Mouse (Mus musculus) CD8-positive naive resting alpha-beta T cell, adult 2 months (primary cell): ENCODE data around the gene Olfr15.
"Not testable (repeated sequence)": the region's sequence is repeated elsewhere in the genome, so short reads cannot be mapped to it uniquely, and the experiment has no call there.

Experiments
- DNase-seq, 2 experiments: peaks; one replicate each; pipeline ENCODE4 v3.0.0; 2022; ENCODE audit warnings: low read depth in 2 of 2, low spot score in 2 of 2

Olfr15 gene

GRCm38 (mm10) chr16:3830588-3831109 is at the start of gene Olfr15:
TSS of gene Olfr15 (plus strand) at chr16:3830878.
- no peak for DNase-seq

DNA sequence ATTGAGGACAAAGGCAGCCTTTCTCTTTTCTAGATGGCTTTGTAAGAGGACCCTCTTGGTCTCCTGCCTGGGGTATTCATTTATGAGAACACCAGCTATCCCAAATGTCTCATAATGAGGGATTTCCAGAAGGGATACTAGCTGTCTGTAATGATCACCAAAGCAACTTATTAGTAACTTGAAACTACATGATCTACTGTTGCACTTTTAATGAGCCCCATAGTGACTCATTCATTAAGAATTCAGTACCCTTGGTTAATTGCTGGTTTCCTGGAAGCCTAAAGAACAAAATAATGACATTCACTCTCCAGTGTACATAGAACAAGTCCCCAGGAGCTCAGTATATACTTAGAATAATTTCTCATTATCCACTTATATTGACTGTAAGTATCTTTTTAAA is 49.4 kb upstream of the Olfr15 start:
- DNase-seq: no peak

DNA sequence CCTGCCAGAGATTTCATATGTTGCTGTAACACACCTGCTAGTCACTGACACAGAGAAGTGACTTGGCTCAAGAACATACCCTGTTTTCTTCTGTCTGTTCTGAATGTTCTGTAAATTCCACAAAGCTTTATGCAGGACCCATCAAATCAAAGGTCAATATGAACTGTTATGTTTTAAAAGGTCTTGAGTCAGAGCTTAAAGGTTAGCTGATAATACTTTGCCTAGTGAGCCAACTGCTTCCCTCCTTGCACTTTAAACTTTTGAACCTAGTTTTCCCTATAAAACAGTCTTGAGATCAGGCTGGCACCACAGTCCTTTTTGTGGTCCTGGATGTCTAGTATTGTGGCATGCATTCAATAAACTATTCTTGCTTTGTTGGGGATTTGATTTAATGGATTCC is 42.3 kb upstream of the Olfr15 start:
- DNase-seq: no peak

DNA sequence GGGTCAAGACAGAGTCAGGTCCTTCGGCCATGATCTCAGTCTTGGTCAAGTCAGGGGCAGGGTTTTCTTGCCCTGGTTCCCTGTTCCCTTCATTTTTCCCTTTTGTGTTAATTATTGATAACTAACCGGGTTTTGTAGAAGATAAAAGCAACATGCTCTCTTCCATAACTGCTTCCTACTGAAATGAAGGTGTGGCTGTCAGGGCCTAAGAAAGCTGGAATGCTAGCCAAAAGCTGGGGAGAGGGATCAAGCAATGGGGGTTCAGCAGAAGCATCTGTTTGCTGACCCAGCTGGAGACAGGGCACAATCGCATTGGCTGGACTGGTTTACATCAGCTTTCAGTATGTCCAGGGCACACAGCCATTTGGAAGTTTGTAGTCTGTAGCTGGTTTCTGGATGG is 22.5 kb upstream of the Olfr15 start:
- DNase-seq: no peak

DNA sequence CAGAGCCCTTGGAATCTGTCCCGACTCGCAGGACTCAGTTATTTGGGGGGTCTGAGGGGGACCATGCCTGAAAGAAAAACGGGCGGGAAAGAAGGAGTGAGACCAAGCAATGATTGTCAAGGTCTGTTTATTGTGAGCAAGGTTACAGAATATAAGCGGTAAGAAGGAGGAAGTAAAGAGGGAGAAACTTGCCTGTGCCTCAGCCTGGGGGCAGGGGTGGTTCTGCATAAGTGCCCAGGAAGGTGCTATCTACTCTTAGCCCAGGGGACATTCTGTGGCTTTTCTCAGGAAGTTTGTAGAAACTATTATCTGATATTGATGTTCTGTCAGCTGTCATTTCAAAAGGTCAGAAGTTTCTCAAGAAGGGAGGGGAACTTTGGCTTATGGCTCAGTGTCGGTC is 16.0 kb upstream of the Olfr15 start:
- DNase-seq: not testable (repeated sequence)

GRCm38 (mm10) chr16:3820202-3820601 is 10.5 kb upstream of the Olfr15 start:
- DNase-seq: no peak

GRCm38 (mm10) chr16:3828021-3828420 is 2.7 kb upstream of the Olfr15 start:
- DNase-seq: no peak

DNA sequence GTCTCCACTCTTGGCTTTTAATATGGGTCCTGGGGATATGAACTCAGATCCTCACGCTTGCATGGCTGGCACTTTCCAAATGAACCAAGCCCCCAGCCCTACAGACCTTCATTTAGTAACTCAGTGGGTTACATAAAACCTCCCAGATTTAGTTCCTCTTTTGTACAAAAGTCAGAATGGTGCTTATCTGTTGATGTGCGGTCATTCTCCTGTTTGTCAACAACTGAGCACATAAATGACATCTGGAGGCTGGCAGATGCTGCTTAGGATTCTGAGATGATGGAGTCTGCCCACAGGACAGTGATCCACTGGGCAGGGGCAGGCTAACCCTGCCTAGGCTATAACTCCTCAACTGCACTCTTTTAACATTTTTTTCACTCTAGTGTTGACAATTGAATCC is 951 bp upstream of the Olfr15 start:
- no peak for DNase-seq

GRCm38 (mm10) chr16:3835461-3835860 is 4.8 kb downstream of the Olfr15 start:
- no peak for DNase-seq

DNA sequence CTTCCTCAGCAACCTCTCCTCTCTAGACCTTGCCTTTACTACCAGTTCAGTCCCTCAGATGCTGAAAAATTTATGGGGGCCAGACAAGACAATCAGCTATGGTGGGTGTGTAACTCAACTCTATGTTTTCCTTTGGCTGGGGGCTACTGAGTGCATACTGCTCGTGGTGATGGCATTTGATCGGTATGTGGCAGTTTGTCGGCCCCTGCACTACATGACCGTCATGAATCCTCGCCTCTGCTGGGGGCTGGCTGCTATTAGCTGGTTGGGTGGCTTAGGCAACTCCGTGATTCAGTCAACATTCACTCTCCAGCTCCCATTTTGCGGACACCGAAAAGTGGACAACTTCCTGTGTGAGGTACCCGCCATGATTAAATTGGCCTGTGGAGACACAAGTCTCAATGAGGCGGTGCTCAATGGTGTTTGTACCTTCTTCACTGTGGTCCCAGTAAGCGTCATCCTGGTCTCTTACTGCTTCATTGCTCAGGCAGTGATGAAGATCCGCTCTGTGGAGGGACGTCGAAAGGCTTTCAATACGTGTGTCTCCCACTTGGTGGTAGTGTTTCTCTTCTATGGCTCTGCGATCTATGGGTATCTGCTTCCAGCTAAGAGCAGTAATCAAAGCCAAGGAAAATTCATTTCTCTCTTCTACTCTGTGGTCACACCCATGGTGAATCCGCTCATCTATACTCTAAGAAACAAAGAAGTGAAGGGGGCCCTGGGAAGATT is 8.6 kb downstream of the Olfr15 start:
- peak in 1 of 2 experiments; percentile 16 for DNase-seq

- no peak for DNase-seq
Measured at GRCm38 (mm10) chr16:3842989-3843388, 12.3 kb downstream of the Olfr15 start.

DNA sequence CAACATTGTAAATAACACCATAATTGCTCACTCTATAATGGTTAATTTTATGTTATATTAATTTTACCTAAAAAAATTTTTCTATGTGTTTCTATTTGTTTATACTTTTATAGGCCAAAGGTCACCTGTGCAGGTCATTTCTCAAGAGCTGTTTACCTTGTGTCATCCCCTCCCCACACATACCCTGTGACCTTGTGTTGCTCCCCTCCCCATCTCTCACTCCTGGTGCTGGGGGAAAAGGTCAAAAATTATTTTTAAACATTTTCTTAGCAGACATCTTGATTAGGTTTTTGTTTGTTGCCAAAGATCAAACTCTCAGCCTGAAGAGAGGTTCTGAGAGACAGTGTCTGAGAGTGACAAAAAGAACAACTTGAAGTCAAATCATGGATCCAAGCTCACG is 13.1 kb downstream of the Olfr15 start:
- DNase-seq: no peak

DNA sequence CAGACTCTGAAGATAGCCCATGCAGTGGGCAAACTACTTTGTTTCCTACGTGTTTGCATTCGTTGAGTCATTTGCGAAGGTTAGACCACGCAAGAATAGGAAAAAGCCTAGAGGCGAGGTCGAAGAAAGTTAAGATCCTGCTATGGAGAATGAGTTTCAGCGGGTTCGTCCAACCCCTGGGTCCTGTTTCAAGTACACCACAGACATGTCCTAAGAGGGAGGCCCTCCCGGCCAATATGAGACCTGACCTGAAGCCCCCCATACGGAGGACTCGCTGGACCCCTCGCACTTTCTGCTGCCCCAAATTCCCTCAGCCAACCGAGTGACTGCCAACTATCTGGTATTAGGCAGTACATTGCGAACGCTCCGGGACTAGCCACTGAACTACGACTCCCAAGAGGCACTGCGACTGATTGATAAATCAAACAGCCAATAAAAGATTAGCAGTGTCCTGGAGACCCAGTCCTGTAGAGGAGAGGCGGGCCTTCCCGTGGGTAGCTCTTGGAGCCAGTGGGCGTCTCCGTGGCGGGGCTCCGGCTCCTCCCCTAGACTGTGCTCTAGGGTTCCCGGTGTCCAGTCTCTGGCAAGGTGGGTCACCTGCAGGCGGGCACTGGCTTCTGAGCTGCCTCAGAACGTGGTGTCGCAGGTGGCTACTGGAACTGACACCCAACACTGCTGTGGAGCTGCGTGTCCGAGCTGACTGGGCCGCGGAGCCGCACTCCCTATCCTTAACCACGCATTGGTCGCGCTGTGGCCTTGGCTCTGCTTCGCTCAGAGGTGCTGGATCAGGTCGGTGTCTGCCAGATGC is 16.2 kb downstream of the Olfr15 start, which contains the start of gene Zfp174:
Gene Zfp174, plus strand, starts transcription at position 558 of the 808 bp plus-strand sequence.
- peak; percentile 83 to 87 for DNase-seq

DNA sequence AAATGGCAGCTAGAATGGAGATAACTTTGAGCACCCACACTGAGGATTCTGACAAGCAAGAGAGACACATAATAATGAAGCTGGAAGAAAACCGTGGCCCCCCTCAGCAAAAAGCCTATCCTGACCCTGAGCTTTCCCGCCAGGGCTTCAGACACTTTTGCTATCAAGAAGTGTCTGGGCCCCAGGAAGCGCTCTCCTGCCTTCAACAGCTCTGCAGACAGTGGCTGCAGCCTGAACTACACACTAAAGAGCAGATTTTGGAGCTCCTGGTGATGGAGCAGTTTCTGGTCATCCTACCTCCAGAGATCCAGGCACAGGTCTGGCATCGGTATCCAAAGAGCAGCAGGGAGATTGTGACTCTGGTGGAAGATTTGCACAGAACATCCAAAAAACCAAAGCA is 17.2 kb downstream of the Olfr15 start:
- DNase-seq: no peak

DNA sequence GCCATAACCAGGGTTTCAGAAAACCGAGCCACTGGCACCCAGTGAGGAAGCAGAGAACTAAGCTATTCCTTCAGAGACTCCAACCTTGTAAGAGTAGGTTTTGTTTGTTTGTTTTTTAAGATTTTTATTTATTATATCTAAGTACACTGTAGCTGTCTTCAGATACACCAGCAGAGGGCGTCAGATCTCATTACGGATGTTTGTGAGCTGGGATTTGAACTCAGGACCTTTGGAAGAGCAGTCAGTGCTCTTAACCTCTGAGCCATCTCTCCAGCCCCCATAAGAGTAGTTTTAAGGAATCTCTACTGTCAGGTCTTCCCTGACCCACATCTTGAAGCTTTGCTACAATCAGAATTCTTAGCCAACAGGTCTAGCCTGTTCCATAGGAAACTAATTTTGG is 17.7 kb downstream of the Olfr15 start:
- no peak for DNase-seq

DNA sequence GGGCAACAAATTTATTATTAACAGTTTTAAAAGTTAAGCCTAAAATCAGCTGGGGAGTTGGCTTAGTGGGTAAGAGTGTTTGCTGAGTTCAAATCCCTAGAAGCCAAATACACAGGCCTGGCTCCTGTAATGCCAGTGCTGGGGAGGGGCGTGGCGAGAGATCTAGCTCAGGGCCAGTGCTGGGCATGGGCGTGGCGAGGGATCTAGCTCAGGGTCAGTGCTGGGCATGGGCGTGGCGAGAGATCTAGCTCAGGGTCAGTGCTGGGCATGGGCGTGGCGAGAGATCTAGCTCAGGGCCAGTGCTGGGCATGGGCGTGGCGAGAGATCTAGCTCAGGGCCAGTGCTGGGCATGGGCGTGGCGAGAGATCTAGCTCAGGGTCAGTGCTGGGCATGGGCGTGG is 20.6 kb downstream of the Olfr15 start:
- not testable (repeated sequence) for DNase-seq

DNA sequence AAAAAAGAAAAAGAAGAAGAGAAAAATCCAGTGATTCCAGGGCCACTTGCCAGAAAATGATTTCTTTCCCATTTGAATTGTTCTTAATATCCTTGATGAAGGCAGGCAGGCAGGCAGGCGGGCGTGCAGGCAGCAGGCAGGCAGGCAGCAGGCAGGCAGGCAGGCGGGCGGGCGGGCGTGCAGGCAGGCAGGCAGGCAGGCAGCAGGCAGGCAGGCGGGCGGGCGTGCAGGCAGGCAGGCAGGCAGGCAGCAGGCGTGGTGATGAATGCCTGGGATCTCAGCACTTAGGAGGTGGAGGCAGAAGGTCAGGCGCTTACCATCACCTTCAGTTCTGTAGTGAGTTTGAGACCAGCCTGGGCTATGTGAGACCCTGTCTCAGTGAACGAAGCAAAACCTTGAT is 21.9 kb downstream of the Olfr15 start:
- DNase-seq: no peak

DNA sequence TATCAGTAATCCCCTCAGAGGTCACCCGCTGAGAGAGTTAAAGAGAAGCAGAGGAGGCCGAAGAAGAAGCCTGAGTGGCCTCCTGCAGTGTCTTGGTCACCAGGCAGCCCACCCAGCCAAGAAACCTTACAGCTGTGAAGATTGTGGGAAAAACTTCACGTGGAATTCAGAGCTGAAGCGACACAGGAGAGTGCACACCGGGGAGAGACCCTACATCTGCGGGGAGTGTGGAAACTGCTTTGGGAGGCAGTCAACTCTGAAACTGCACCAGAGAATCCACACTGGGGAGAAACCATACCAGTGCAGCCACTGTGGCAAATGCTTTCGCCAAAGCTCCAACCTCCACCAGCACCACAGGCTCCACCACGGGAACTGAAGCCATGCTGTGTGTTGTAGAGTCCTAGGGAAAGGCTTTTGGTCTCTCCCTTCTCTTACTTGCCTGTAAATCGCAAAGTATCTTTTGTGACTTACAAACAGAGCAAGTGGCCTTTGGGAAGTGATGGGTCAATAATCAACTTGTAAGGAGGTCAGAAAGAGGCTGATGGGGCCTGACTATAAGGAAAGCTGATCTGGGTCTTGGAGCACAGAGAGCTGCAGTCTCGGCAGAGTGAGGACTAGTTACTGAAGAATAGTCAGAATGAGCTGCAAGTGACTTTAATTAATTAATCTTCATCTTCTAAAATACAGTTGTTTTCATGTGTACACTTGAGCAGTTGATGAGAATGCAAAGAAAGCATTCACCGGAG is 23.9 kb downstream of the Olfr15 start:
- no peak for DNase-seq

DNA sequence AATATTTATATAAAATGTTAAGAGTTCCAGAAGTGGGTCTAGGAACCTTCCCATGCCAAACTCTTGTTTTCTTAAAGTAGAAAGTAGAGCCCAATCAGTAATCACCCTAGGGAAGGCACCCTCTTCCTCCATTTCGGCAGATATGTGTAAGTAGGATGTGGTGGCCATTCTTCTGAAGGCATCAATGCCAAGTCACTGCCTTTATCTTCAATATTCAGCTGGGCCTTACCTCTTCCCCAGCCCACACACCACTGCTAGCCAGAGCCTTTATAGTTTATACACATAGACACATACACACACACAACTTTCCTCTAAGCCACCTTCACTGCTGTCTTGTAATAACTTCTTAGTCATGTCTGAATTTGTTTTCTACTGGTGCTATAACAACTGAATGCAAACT is 25.1 kb downstream of the Olfr15 start:
- DNase-seq: no peak

GRCm38 (mm10) chr16:3859254-3859653 is 28.6 kb downstream of the Olfr15 start:
- DNase-seq: no peak

- no peak for DNase-seq
Measured at GRCm38 (mm10) chr16:3871815-3872214, 41.1 kb downstream of the Olfr15 start.
